ENCODE assay signal across 23 mouse cellular contexts in genomic region chr1:106345265-106345664, GRCm38 (mm10).
"Had no signal": no experiment of that assay in that cellular context is flagged by ENCODE, and none has a peak within 500 bp of the region (broad histone marks: within the 10 kb centered on the region; RNA-seq: fewer than 3 reads in every experiment).

No protein-coding gene starts in this region.

- H3K36me3 ChIP-seq: liver, embryonic 15.5 days; lung, embryonic 15.5 days; stomach, embryonic 15.5 days had no signal

- H3K4me2 ChIP-seq: kidney, embryonic 15.5 days; limb, embryonic 13.5 days; liver, embryonic 12.5 days; liver, embryonic 15.5 days; lung, embryonic 15.5 days; midbrain, embryonic 15.5 days; neural tube, embryonic 12.5 days; neural tube, embryonic 15.5 days; stomach, embryonic 15.5 days had no signal

- H3K4me3 ChIP-seq: kidney, embryonic 15.5 days; limb, embryonic 10.5 days; limb, embryonic 13.5 days; liver, embryonic 12.5 days; liver, embryonic 15.5 days; lung, embryonic 15.5 days; megakaryocyte, embryonic 14.5 days; midbrain, embryonic 10.5 days; midbrain, embryonic 15.5 days; neural tube, embryonic 12.5 days; neural tube, embryonic 15.5 days; stomach, embryonic 15.5 days had no signal

- DNase-seq: kidney, adult 8-10 months; kidney, postnatal 10 days; kidney, postnatal 36 days; liver; lung, adult 18-20 months; lung, postnatal 10 days; lung, postnatal 4 days; right cerebral cortex, adult 18-20 months; right cerebral cortex, postnatal 14 days; right cerebral cortex, postnatal 4 days; thymus, postnatal 25 days had no signal

- H3K9me3 ChIP-seq: kidney, embryonic 15.5 days; limb, embryonic 10.5 days; limb, embryonic 13.5 days; liver, embryonic 12.5 days; liver, embryonic 15.5 days; lung, embryonic 15.5 days; midbrain, embryonic 10.5 days; midbrain, embryonic 15.5 days; neural tube, embryonic 12.5 days; neural tube, embryonic 15.5 days; stomach, embryonic 15.5 days had no signal

- H3K9ac ChIP-seq: kidney, embryonic 15.5 days; limb, embryonic 13.5 days; liver, embryonic 12.5 days; liver, embryonic 15.5 days; lung, embryonic 15.5 days; midbrain, embryonic 15.5 days; neural tube, embryonic 12.5 days; neural tube, embryonic 15.5 days; stomach, embryonic 15.5 days had no signal

- H3K27me3 ChIP-seq: kidney, embryonic 15.5 days; limb, embryonic 13.5 days; liver, embryonic 12.5 days; liver, embryonic 15.5 days; lung, embryonic 15.5 days; megakaryocyte, embryonic 14.5 days; midbrain, embryonic 15.5 days; neural tube, embryonic 12.5 days; neural tube, embryonic 15.5 days; stomach, embryonic 15.5 days had no signal

- H3K27ac ChIP-seq: kidney, embryonic 15.5 days; limb, embryonic 10.5 days; limb, embryonic 13.5 days; liver, embryonic 12.5 days; liver, embryonic 15.5 days; lung, embryonic 15.5 days; midbrain, embryonic 10.5 days; midbrain, embryonic 15.5 days; neural tube, embryonic 12.5 days; neural tube, embryonic 15.5 days; stomach, embryonic 15.5 days had no signal

- H3K4me1 ChIP-seq: kidney, embryonic 15.5 days; limb, embryonic 10.5 days; limb, embryonic 13.5 days; liver, embryonic 12.5 days; liver, embryonic 15.5 days; lung, embryonic 15.5 days; midbrain, embryonic 10.5 days; midbrain, embryonic 15.5 days; neural tube, embryonic 12.5 days; neural tube, embryonic 15.5 days; stomach, embryonic 15.5 days had no signal

- ATAC-seq: liver, embryonic 12.5 days; midbrain, embryonic 15.5 days had no signal
